Mouse (Mus musculus): ENCODE results near the gene Ppp2r3c.
"Not testable (repeated sequence)": the region's sequence is repeated elsewhere in the genome, so short reads cannot be mapped to it uniquely, and the experiment has no call there.

- not testable (repeated sequence) for TF ChIP-seq ZNF384 (IDR thresholded peaks at IDR 0.05; ENCODE audit: low read depth, low read length); MAFK (IDR thresholded peaks at IDR 0.05; ENCODE audit: insufficient read depth, low read depth, low read length); ZC3H11A (IDR thresholded peaks at IDR 0.05; ENCODE audit: borderline replicate concordance, low read depth, low read length)
Measured at GRCm38 (mm10) chr12:55230520-55230861, 72.3 kb downstream of the Ppp2r3c start.
